Mouse (Mus musculus) left cerebral cortex, adult 2 months (tissue): Measurements from ENCODE around the gene Pmpca. TPM values are rescaled to one million over a fixed set of nuclear protein-coding genes. Genes with fewer than 3 reads are reported as not detected.
A peak's percentile ranks its signal among the peaks of the same experiment; 100 is the strongest.

Source experiments
- DNase-seq, 2 experiments: peaks; one replicate each; pipeline ENCODE4 v3.0.0; 2021 to 2022; ENCODE audit warnings: low spot score in 2 of 2, mixed read lengths in 1 of 2; ENCODE audit errors: extremely low spot score in 1 of 2
- H3K27ac ChIP-seq: fragments of 200-600 bp; 2 replicates; pipeline ENCODE4 v1.8.1; 2022
- H3K4me3 ChIP-seq: fragments of 200-600 bp; 2 replicates; pipeline ENCODE4 v1.8.1; 2022
- CTCF ChIP-seq: fragments of 200-600 bp; IDR thresholded peaks from 2 replicates; pipeline ENCODE4 v1.8.1; 2022; ENCODE audit warnings: antibody characterized with exemption, mild to moderate bottlenecking, moderate library complexity
- intact Hi-C: fragments of 180-260 bp; cut with DNase I; formaldehyde crosslinking; loops from one replicate; pipeline ENCODE4 v1.15.1; 2025
- long read RNA-seq, 2 experiments: library from polyadenylated mRNA; stranded (forward); transcript quantifications; one replicate each; pipeline ENCODE4 v2.0.0; 2021; ENCODE audit warnings: borderline mapping rate in 2 of 2
- total RNA-seq, 2 experiments: library from RNA; stranded (reverse); gene quantifications; 2 replicates each; pipeline ENCODE4 v1.2.3; 2021

Pmpca gene
- total RNA-seq: 10 to 100 TPM; 93.6 to 94.4 TPM
- long read RNA-seq, experiment 1, transcript Pmpca-201 (13 exons, 3,135 nt): major isoform, 94 of 152 reads
- long read RNA-seq, experiment 1, partial matches to known transcripts: 25 of 152 reads
- long read RNA-seq, experiment 1, other reads (novel, unspliced or antisense): 33 of 152 reads
- long read RNA-seq, experiment 2, transcript Pmpca-201 (13 exons, 3,135 nt): major isoform, 62 of 108 reads
- long read RNA-seq, experiment 2, partial matches to known transcripts: 12 of 108 reads
- long read RNA-seq, experiment 2, other reads (novel, unspliced or antisense): 32 of 108 reads

GRCm38 (mm10) chr2:26389154-26389690 lies at the start of gene Pmpca, which contains the start of gene Entr1:
Pmpca (plus strand) TSS chr2:26389339.
Entr1 (minus strand) TSS chr2:26389316.
- H3K27ac ChIP-seq: peak within 1 kb of the TSS; percentile 87
- intact Hi-C loops: loop anchor here (1.0 to 5.0 kb wide), 2 partner anchors 9 to 72 kb away; partner anchors contain the start of genes Gpsm1 and Snapc4
- DNase-seq: peak; percentile 88 to 90
- peak within 1 kb of the TSS; percentile 94 for H3K4me3 ChIP-seq
- TF ChIP-seq CTCF: no peak

GRCm38 (mm10) chr2:26341510-26341981 lies 47.6 kb upstream of the Pmpca start:
- intact Hi-C loops: no loop called here
- peak overlapping the region; percentile 81 for H3K27ac ChIP-seq
- no peak overlapping the region for H3K4me3 ChIP-seq
- no peak for TF ChIP-seq CTCF
- peak in 1 of 2 experiments; percentile 52 for DNase-seq

DNA sequence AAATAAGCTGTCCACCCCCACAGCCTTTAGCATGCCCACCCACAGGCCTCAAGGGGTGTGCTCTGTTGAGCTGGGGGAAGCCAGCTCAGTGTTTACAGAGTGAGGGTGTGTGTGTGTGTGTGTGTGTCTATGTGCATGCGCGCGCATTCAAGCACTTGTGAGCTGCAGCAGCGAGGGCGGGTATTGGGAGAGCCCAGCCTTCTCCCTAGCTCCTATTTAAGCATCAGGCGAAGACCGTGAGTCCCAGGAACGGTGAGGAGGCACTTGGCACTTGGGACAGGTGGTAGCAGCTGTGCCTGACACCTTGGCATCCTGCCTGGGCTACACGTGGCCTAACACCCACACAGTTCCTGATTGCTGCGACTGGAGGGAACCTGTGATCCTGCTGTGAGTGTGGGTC lies 47.1 kb upstream of the Pmpca start:
- H3K4me3 ChIP-seq: no peak overlapping the region
- peak overlapping the region; percentile 81 for H3K27ac ChIP-seq
- TF ChIP-seq CTCF: no peak
- peak; percentile 71 to 75 for DNase-seq
- intact Hi-C loops: no loop called here

DNA sequence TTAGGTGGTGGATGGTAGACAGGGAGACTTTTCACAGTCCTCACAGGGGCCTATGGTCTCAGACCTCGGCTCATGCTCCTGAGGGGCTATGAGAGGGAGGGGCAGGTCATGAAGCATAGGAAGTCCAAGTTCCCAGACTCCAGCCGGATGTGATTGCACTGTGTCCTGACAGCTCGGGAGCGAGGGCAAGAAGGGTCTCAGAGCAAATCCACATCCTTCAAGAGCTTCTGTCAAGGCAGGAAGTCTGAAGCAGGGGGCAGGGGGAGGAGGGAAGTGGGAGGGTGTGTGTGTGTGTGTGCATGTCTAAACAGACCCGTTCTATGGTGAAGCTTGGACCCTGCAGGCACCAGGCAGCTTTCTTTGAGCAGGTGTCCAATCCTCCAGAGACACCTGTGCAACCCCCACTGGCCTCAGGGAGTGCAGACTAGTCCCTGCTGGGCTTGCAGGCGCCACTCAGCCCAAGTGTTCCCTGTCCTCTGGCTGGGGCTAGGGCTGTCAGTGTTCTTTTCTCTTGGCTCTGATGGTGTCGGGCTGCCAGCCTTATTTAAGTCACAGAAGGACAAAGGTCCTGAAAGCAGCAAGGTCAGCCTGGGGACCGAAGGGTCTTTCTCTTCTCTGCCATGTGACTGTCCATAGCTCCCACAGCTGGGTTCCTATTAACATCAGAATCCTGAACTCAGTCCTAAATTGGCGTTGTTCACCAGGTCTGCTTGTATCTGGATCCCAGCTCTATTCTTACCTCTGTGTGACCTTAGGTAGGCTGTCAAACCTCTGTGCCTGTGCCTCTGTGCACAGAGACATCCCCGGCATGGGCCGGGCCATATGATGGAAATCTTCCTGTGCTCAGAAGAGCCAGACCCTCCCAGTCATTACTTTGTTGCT lies 46.3 kb upstream of the Pmpca start:
- H3K27ac ChIP-seq: peak overlapping the region; percentile 81
- DNase-seq: no peak
- TF ChIP-seq CTCF: no peak
- H3K4me3 ChIP-seq: no peak overlapping the region
- intact Hi-C loops: no loop called here

- H3K27ac ChIP-seq: no peak overlapping the region
- TF ChIP-seq CTCF: no peak
- DNase-seq: no peak
- intact Hi-C loops: no loop called here
- H3K4me3 ChIP-seq: no peak overlapping the region
Observed at GRCm38 (mm10) chr2:26348241-26348640, 40.9 kb upstream of the Pmpca start.

DNA sequence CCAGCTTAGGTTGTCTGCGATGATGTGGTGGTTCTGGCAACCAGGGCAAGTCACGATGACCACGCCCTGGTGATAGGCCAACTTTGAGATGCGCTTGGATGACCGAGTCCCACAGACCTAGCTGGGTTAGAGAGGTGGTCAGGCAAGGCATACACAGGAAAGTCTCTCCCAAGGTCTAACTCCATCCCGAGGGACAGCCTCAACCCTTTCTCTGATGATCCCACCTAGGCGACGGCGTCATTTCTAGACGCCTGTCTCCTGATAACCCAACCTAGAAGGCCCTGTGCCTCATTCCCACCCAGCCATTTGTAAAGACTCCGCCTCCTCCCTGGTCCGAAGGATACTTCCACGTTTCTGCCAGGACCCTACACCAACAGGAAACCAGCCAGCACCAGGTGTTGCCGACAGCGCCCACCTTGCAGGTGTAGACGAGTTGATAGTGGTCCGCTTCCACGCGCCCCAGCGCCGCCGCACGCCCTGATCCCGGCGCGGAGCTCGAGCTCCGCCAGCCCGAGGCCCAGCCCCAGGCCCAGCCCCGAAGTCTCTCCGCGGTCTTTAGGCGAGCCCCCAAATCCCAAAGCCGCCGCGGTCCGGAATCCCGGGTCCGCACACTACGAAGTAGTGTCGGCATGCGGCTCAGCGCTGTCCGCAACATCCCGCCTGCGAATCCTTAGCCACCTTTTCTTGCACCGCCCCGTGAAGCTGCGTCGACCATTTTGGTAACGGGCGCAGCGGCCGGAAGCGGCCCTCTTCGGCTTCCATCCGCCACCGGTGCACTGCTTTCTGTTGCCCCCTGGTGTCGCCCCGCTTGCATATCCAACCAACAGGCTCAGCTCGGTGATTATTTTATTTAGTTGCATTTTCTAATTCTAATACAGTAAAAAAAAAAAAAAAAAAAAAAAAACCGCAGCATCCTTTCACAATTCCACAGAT lies 37.5 kb upstream of the Pmpca start, which contains the start of gene Dnlz:
Gene Dnlz (minus strand): TSS at position 753 of the 933 bp plus-strand sequence.
- peak; percentile 77 for TF ChIP-seq CTCF
- Histone ChIP-seq H3K27ac (peak within 1 kb of the TSS; percentile 89), H3K4me3 (peak within 1 kb of the TSS; percentile 76)
- intact Hi-C loops: loop anchor here (1.0 kb wide), 2 partner anchors 26 to 51 kb away; no protein-coding TSS in a partner anchor
- DNase-seq: peak; percentile 94

DNA sequence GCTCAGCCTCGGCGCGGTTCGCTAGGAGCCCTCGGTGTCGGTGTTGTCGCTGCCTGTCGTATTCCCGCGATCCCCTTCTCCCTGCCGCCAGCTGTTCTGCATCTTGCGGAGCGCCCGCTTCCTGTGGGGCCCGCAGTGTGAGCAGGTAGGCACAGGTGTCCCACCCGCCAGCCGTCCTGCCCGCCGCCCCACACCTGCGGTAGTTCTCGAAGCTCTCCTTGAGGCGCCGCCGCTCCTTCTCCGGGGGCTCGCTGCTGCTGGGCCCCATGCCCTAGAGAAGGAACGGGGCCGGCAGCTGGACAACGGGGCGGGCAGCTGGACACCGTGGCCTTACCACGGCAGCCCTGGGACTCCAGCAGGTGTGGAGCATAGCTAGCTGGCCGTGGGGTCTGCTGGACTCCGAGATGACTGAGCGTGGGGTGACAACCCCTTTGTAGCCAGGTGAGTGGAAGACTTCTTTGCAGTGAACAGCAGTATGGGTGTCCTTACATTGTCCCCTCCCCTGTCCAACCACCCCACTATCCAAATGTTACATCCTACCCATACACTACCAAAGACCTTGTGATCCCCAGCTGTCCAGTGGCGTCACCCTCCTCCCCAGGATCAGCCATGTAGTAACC lies 36.7 kb upstream of the Pmpca start:
- Histone ChIP-seq H3K4me3 (peak overlapping the region; percentile 76), H3K27ac (peak overlapping the region; percentile 80)
- TF ChIP-seq CTCF: peak; percentile 1; the same call in 1 of the 2 replicates
- intact Hi-C loops: loop anchor here (1.0 kb wide), 2 partner anchors 27 to 52 kb away; no protein-coding TSS in a partner anchor
- peak; percentile 43 to 55 for DNase-seq

DNA sequence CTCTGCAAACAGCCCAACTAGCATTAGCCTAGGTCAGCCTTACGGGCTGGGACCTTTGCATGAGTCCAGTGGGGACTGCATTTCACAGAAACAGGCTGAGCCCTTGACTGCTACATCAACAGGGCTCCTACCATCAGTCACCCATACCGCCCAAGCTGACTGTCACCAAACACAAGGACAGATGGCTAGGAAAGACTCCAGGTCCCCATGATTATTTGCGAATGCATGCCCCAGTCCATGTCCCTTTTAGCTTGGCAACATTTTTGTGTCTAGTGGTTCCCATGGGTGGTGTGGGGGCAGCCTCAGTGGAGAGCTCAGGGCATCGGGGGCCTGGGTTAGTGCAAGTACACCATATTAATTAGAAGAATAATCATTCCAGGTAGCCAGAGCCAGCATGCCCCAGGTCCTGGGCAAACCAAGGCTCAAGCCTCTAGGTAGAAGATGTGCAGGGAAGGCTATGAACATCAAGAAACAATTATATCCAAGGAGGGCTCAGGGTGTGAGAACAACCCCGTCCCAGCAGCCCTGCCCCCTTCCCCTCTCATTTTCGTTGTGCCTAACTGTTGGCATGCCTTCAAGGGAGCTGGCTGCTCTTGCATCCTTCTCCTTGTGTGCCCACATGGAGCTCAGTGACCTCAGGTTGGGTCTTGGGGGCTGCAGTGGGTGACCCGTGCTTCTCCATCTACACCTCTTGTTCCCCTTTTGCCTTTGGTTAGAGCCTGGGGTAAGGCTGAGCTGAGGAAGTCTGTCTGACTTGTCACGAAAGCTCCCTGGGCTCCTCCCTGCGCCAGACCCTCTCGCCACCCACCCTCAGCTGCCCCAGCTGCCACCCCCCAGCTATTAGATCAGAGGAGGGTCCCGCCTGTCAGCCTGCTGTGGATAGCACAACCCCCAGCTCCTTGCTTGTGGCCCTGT lies 35.8 kb upstream of the Pmpca start:
- peak overlapping the region; percentile 76 for H3K4me3 ChIP-seq
- no peak for TF ChIP-seq CTCF
- no peak for DNase-seq
- intact Hi-C loops: no loop called here
- peak overlapping the region; percentile 80; the same call in 1 of the 2 replicates for H3K27ac ChIP-seq

GRCm38 (mm10) chr2:26354401-26354800 lies 34.7 kb upstream of the Pmpca start:
- no peak for DNase-seq
- no peak for TF ChIP-seq CTCF
- intact Hi-C loops: no loop called here
- Histone ChIP-seq H3K27ac (no peak overlapping the region), H3K4me3 (no peak overlapping the region)
